In genomic region chr11:105181689-105182460, GRCm38 (mm10) we compare ENCODE assay signal across 8 mouse cellular contexts. TPM values are rescaled to one million over a fixed set of nuclear protein-coding genes. Genes with fewer than 3 reads are reported as not detected.
DNase-seq lines count a peak whose midpoint lies in the region; ATAC-seq and TF ChIP-seq lines count a peak whose summit lies in the region.

No protein-coding gene starts in this region.

- no peaks in the 10 kb centered on the region for H3K27me3 ChIP-seq in C2C12 (ENCODE audit: control insufficient read depth, insufficient read depth, insufficient read length)
- no peaks in the 10 kb centered on the region for H3K27me3 ChIP-seq in forebrain, embryonic 10.5 days (ENCODE audit: poor library complexity, severe bottlenecking)
- no peaks in the 10 kb centered on the region for H3K27me3 ChIP-seq in heart, embryonic 16.5 days (ENCODE audit: control insufficient read depth, insufficient read depth, low read length)
- H3K27me3 ChIP-seq in lung, embryonic 14.5 days (ENCODE audit: insufficient read depth, low read length), result no peaks in the 10 kb centered on the region
- H3K27me3 ChIP-seq in thymus, adult 2 months (ENCODE audit: control insufficient read depth, insufficient read depth, low read length), result no peaks in the 10 kb centered on the region

- peaks cover 10% of the 10 kb centered on the region for H3K9me3 ChIP-seq in forebrain, embryonic 10.5 days
- no peaks in the 10 kb centered on the region for H3K9me3 ChIP-seq in heart, embryonic 16.5 days (replicated peaks; ENCODE audit: control insufficient read depth, low read length)
- H3K9me3 ChIP-seq in lung, embryonic 14.5 days (ENCODE audit: low read depth, low read length), result no peaks in the 10 kb centered on the region

- peak; percentile 33 for ATAC-seq in heart, embryonic 16.5 days (replicated peaks; ENCODE audit: extremely low read depth, insufficient read depth, low FRiP score)
- peak; percentile 67 for ATAC-seq in lung, embryonic 14.5 days (ENCODE audit: insufficient read depth)

- H3K9ac ChIP-seq in heart, embryonic 16.5 days (ENCODE audit: low read length), result peak overlapping the region; percentile 79
- H3K9ac ChIP-seq in lung, embryonic 14.5 days, result peak overlapping the region; percentile 98

- H3K36me3 ChIP-seq in C2C12 (ENCODE audit: control insufficient read depth, insufficient read depth), result peaks cover 38% of the 10 kb centered on the region
- peaks cover 50% of the 10 kb centered on the region for H3K36me3 ChIP-seq in forebrain, embryonic 10.5 days (replicated peaks)
- peaks cover 16% of the 10 kb centered on the region for H3K36me3 ChIP-seq in heart, embryonic 16.5 days (ENCODE audit: control insufficient read depth, insufficient read depth)
- H3K36me3 ChIP-seq in lung, embryonic 14.5 days (ENCODE audit: insufficient read depth), result peaks cover 22% of the 10 kb centered on the region
- peaks cover 6% of the 10 kb centered on the region; the same call in 1 of the 2 replicates for H3K36me3 ChIP-seq in thymus, adult 2 months (ENCODE audit: control insufficient read depth, insufficient read depth, low read length)

- peak overlapping the region; percentile 54 for H3K27ac ChIP-seq in bone marrow macrophage, adult 2 months (ENCODE audit: insufficient read depth, low read depth, low read length)
- H3K27ac ChIP-seq in forebrain, embryonic 10.5 days, result peak overlapping the region; percentile 99
- peak overlapping the region; percentile 97 for H3K27ac ChIP-seq in heart, embryonic 16.5 days (ENCODE audit: low read length)
- H3K27ac ChIP-seq in lung, embryonic 14.5 days (ENCODE audit: low read depth), result peak overlapping the region; percentile 97
- H3K27ac ChIP-seq in thymus, adult 2 months (ENCODE audit: control insufficient read depth, insufficient read depth, low read length), result peak overlapping the region; percentile 29; the same call in 1 of the 2 replicates

- no peak for TF ChIP-seq POLR2A in bone marrow macrophage, adult 2 months (IDR thresholded peaks at IDR 0.05; ENCODE audit: borderline replicate concordance, low read depth, low read length)
- no peak for TF ChIP-seq POLR2A in thymus, adult 2 months (IDR thresholded peaks at IDR 0.05; ENCODE audit: control insufficient read depth, extremely low read depth, insufficient read depth, low read length, poor library complexity)

- peak overlapping the region; percentile 82 for H3K4me2 ChIP-seq in heart, embryonic 16.5 days (ENCODE audit: low read depth, low read length)
- H3K4me2 ChIP-seq in lung, embryonic 14.5 days, result peak overlapping the region; percentile 72

- DNase-seq in forebrain, embryonic 10.5 days (ENCODE audit: extremely low spot score, low spot score), result peak; percentile 57
- DNase-seq in kidney, postnatal 25 days, result peak; percentile 18 to 66
- DNase-seq in lung, embryonic 14.5 days, result peak; percentile 37
- peak; percentile 6 for DNase-seq in ovary, adult 18-20 months (ENCODE audit: low spot score)
- peak; percentile 57 for DNase-seq in thymus, adult 2 months

- peak overlapping the region; percentile 99 for H3ac ChIP-seq in C2C12 (ENCODE audit: control insufficient read depth, insufficient read length, low read depth)

- no peak for TF ChIP-seq CTCF in C2C12 (IDR thresholded peaks at IDR 0.05; ENCODE audit: control insufficient read depth, insufficient read depth, insufficient read length)
- TF ChIP-seq CTCF in bone marrow macrophage, adult 2 months (IDR thresholded peaks at IDR 0.05; ENCODE audit: low read depth, low read length), result no peak
- no peak for TF ChIP-seq CTCF in lung, embryonic 14.5 days (IDR thresholded peaks at IDR 0.05; ENCODE audit: low read depth)
- no peak; the same call in 1 of the 2 replicates for TF ChIP-seq CTCF in thymus, adult 2 months (IDR thresholded peaks at IDR 0.05; ENCODE audit: borderline replicate concordance, control insufficient read depth, extremely low read depth, insufficient read depth, low read length, poor library complexity)

- 2% methylated on average over 81 of the region's 89 CpGs for WGBS in forebrain, embryonic 10.5 days
- WGBS in heart, embryonic 16.5 days, result 3% methylated on average over 73 of the region's 89 CpGs
- 4% methylated on average over 72 of the region's 89 CpGs for WGBS in lung, embryonic 14.5 days
- WGBS in thymus, adult 2 months, result 3% methylated on average over 79 of the region's 89 CpGs

- H3K4me3 ChIP-seq in C2C12 (ENCODE audit: insufficient read depth, poor library complexity, severe bottlenecking), result peak overlapping the region; percentile 94
- peak overlapping the region; percentile 69 for H3K4me3 ChIP-seq in bone marrow macrophage, adult 2 months (ENCODE audit: insufficient read depth, low read length)
- H3K4me3 ChIP-seq in forebrain, embryonic 10.5 days, result peak overlapping the region; percentile 95
- peak overlapping the region; percentile 62 for H3K4me3 ChIP-seq in heart, embryonic 16.5 days (ENCODE audit: low read length)
- H3K4me3 ChIP-seq in lung, embryonic 14.5 days (ENCODE audit: low read depth, low read length), result peak overlapping the region; percentile 90
- peak overlapping the region; percentile 90 for H3K4me3 ChIP-seq in thymus, adult 2 months (ENCODE audit: control insufficient read depth, insufficient read depth, low read length)

- peaks cover 50% of the 10 kb centered on the region for H3K79me3 ChIP-seq in C2C12 (ENCODE audit: low read depth)

- H3K79me2 ChIP-seq in C2C12 (ENCODE audit: control insufficient read depth, insufficient read depth), result peaks cover 73% of the 10 kb centered on the region

- H3K4me1 ChIP-seq in bone marrow macrophage, adult 2 months (ENCODE audit: control insufficient read depth, insufficient read depth, low read length), result peaks cover 8% of the 10 kb centered on the region; the same call in 1 of the 2 replicates
- H3K4me1 ChIP-seq in forebrain, embryonic 10.5 days, result peaks cover 28% of the 10 kb centered on the region
- peaks cover 22% of the 10 kb centered on the region for H3K4me1 ChIP-seq in heart, embryonic 16.5 days (ENCODE audit: control insufficient read depth, insufficient read depth, low read length)
- H3K4me1 ChIP-seq in lung, embryonic 14.5 days (ENCODE audit: insufficient read depth), result peaks cover 13% of the 10 kb centered on the region; the same call in 1 of the 2 replicates
- peaks cover 10% of the 10 kb centered on the region for H3K4me1 ChIP-seq in thymus, adult 2 months (replicated peaks; ENCODE audit: control insufficient read depth, insufficient read depth, low read length)

TF ChIP-seq in C2C12, 6 proteins besides CTCF, POLR2A, EP300 and RAD21:
- TF ChIP-seq CEBPB (IDR thresholded peaks at IDR 0.05; ENCODE audit: low read depth) (no peak), MYOG (IDR thresholded peaks at IDR 0.05; ENCODE audit: control insufficient read depth, extremely low read depth, insufficient read length) (no peak), MAX (IDR thresholded peaks at IDR 0.05) (no peak), USF1 (IDR thresholded peaks at IDR 0.05; ENCODE audit: low read depth) (no peak), MYOD1 (IDR thresholded peaks at IDR 0.05; ENCODE audit: control insufficient read depth, insufficient read length, low read depth) (no peak), FOSL1 (IDR thresholded peaks at IDR 0.05; ENCODE audit: insufficient read depth, low read length, poor library complexity, severe bottlenecking) (no peak)

RNA-seq across cellular contexts. Expression of gene Tlk2, which starts 3.3 kb away (rescaled TPM):
- polyA plus RNA-seq in C2C12 (2012; fragmentation: generic; extraction: Trizol), result 16.9 TPM
- 28.0 and 35.3 TPM in 2 replicates for polyA plus RNA-seq in bone marrow macrophage, adult 2 months (2012; ENCODE audit: insufficient read depth, insufficient read length, missing spikeins)
- polyA plus RNA-seq in forebrain, embryonic 10.5 days (2016; fragmentation: Nextera tagmentation; extraction: Ambion mirVana), result 21.5 and 22.1 TPM in 2 replicates
- polyA plus RNA-seq in heart, embryonic 16.5 days (2015; fragmentation: Nextera tagmentation; extraction: Ambion mirVana), result 12.9 and 15.3 TPM in 2 replicates
- 26.8 and 28.0 TPM in 2 replicates for polyA plus RNA-seq in lung, embryonic 14.5 days (2014; fragmentation: Nextera tagmentation; extraction: Ambion mirVana)
- 28.6 and 31.6 TPM in 2 replicates for polyA plus RNA-seq in thymus, adult 2 months (2012; rRNA removed)

RNA-seq across cellular contexts. Expression of gene Gm10842, which starts 35.2 kb away (rescaled TPM):
- polyA plus RNA-seq in C2C12 (2012; fragmentation: generic; extraction: Trizol), result not detected
- not detected in 2 replicates for polyA plus RNA-seq in bone marrow macrophage, adult 2 months (2012; ENCODE audit: insufficient read depth, insufficient read length, missing spikeins)
- polyA plus RNA-seq in forebrain, embryonic 10.5 days (2016; fragmentation: Nextera tagmentation; extraction: Ambion mirVana), result not detected in 2 replicates
- not detected in 2 replicates for polyA plus RNA-seq in heart, embryonic 16.5 days (2015; fragmentation: Nextera tagmentation; extraction: Ambion mirVana)
- polyA plus RNA-seq in lung, embryonic 14.5 days (2014; fragmentation: Nextera tagmentation; extraction: Ambion mirVana), result not detected in 2 replicates
- not detected in 2 replicates for polyA plus RNA-seq in thymus, adult 2 months (2012; rRNA removed)

RNA-seq across cellular contexts. Expression of gene Mettl2, which starts 55.6 kb away (rescaled TPM):
- polyA plus RNA-seq in C2C12 (2012; fragmentation: generic; extraction: Trizol), result 18.5 TPM
- polyA plus RNA-seq in bone marrow macrophage, adult 2 months (2012; ENCODE audit: insufficient read depth, insufficient read length, missing spikeins), result 13.6 and 14.5 TPM in 2 replicates
- polyA plus RNA-seq in forebrain, embryonic 10.5 days (2016; fragmentation: Nextera tagmentation; extraction: Ambion mirVana), result 53.9 and 55.6 TPM in 2 replicates
- 23.0 and 28.1 TPM in 2 replicates for polyA plus RNA-seq in heart, embryonic 16.5 days (2015; fragmentation: Nextera tagmentation; extraction: Ambion mirVana)
- 43.3 and 46.8 TPM in 2 replicates for polyA plus RNA-seq in lung, embryonic 14.5 days (2014; fragmentation: Nextera tagmentation; extraction: Ambion mirVana)
- polyA plus RNA-seq in thymus, adult 2 months (2012; rRNA removed), result 20.2 and 20.4 TPM in 2 replicates

Comparison
In these comparisons a context has a peak if more than half of its experiments do, and no peak if none do; other contexts are left out.
1. Peak in every context shown above with its lines: DNase-seq, ATAC-seq, H3K4me3 ChIP-seq and H3K27ac ChIP-seq.
2. H3K27ac ChIP-seq: peak in every context shown above with its lines; median percentile 99 in forebrain, embryonic 10.5 days; 97 in heart, embryonic 16.5 days; 97 in lung, embryonic 14.5 days; 54 in bone marrow macrophage, adult 2 months; 29 in thymus, adult 2 months.
3. DNase-seq: peak in every context shown above with its lines; median percentile 57 in forebrain, embryonic 10.5 days; 57 in thymus, adult 2 months; 42 in kidney, postnatal 25 days; 37 in lung, embryonic 14.5 days; 6 in ovary, adult 18-20 months.